Mouse (Mus musculus) layer of hippocampus, adult 11-12 months (tissue): ENCODE data around the gene Clec12b.

Source experiments
- DNase-seq: peaks from one replicate; pipeline ENCODE4 v3.0.0; 2022; ENCODE audit warnings: low spot score

The Clec12b gene

DNA sequence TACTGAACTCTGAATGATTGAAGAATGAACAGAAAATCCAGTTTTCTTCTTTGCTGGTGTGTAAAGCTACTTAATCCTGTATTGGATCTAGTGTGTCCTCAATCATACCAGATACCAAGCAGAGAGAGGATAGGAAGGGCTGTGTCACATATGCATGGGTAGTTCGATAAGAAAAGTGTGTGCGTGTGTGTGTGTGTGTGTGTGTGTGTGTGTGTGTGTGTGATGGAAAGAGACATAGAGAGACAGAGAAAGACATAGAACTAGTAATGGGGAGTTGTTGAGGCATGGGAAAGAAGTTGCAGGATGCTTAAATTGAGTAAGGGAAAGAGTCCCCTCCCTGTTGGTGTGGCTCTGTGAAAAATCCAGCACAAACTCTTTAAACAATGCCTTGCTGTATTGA is at the start of gene Clec12b:
Clec12b (minus strand) TSS at position 101 of the 400 bp plus-strand sequence.
- no peak for DNase-seq

DNA sequence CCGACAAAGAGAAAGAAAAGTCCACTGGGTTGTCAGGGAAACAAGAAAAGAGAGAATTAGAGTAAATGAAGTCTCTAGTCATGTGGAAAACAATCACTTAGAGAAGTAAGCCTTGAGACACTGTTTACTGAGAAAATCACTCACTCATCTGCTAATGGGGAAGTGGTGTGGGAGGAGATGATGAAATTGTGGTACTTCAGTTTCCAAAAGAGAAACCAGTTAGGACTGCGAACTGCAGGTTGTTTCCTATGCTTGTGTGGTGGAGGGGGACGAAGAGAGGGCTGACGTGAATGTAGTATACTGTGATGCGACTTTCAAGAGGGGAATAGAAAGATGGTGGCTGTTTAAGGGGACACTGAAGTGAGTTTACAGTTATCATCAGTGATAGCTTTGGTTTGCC is 48.6 kb upstream of the Clec12b start:
- peak; percentile 17 for DNase-seq

DNA sequence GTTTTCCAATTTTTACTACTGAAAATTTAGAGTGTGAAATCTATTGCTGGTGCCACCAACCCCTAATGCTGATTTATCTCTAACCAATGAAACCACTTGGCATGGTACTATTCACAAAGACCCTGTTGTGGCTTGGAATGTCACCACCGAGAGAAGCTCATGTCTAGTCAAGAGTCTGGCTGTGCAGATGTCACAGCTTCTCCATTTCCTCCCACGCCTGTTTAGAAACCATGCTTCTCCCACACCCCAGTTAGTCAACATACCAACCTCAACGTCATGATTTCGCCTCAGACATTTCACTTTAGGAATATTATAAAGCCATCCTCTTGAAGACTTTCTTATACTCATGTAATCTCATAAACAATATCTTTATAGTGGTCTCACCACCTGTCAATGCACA is 41.6 kb upstream of the Clec12b start:
- DNase-seq, result no peak

DNA sequence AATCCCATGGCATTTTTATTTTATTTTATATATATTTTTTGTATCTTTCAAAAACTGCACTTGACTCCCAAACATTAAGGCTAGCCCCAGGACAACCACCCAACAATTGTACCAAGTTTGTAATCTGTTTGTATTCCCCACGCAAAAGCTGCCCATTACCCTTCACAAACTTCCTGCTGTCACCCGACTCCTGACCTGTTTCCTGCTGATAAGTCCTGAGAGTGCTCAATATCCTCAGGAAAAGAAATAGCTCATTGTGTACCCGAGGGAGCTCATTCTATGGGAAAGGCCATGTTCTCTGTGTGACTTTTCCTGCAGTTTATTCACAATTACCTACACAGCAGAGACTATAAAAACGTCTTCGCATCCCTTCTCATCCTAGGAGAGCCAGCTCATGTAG is 40.1 kb upstream of the Clec12b start:
- DNase-seq, result no peak

DNA sequence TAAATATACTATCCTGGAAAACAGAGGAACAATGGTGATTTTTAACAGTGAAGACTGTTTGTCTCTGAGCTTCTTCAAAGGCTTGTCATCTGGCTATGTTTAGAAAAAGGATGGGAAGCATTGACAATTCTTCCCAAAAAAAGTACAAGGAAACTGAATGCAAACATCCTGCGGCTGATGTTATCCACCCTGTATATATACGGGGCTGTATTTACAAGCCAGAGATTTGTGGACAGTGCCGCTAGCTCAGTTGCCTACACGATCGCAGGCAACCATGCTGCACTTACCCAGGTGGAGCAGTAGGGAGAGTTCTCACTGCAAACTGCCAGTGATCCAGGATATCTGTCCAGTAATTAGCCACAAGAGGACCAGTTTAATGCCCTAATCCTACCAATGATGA is 39.5 kb upstream of the Clec12b start:
- no peak for DNase-seq

- peak; percentile 86 for DNase-seq
Measured at GRCm38 (mm10) chr6:129423734-129424072, 38.0 kb upstream of the Clec12b start.

- DNase-seq, result no peak
Measured at GRCm38 (mm10) chr6:129423040-129423733, 37.5 kb upstream of the Clec12b start.

DNA sequence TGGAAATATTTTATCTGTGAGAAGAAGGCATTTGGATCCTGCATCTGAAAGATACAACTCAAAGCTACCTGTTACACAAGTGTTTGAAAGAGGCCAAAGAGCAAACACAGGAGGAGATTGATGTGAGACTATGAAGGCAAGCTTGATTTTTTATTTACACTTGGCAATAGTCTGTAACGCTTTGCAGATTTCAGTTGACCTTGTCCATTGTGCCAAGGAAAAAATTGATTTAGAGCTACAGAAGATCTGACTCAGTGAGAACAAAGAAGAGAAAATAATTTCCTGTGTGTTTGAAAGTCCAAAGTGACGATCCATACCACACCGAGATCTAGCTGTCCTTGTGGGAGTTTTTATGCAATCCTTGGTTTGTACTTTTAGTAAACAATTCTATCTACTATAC is 36.6 kb upstream of the Clec12b start:
- no peak for DNase-seq

- no peak for DNase-seq
Measured at GRCm38 (mm10) chr6:129414177-129414576, 28.5 kb upstream of the Clec12b start.

DNA sequence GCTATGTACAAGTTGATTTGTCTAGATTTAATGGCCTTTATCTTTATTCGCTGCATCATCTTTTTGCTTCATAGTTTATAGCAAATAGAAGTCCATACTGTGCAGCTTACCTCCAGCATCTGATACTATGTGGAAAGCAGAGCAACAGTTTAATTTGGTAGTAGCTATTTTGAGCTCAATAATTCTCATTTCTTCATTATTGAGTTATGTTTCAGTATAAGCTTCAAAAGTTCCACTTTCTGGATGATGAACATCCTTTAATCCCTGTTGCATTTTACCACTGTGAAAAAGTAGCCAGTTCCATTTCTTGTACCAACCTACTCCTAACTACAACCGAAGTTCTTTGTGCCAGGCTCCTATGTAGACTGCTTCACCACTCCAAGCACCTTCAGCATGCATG is 22.9 kb upstream of the Clec12b start, which contains the start of gene Clec9a:
Clec9a (plus strand) TSS at position 301 of the 400 bp plus-strand sequence.
- no peak for DNase-seq

DNA sequence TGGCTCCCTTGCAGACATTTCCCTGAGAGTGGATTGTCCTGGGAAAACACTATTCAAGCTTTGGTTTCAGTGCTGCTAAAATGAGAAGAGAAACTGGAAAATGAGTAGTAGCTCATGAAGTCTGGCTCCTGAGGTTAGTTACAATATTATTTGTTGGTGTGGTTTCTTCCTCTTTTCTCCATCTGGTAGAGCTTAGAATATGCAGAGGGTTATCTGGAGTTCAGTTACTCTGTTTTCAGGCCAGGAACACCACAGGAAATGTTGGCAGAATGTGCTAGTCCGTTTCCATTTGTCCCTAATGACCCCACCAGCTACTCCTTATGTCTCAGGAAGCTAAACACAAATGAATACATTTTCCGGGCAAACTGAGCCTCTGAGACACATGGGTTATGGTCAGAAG is 21.6 kb upstream of the Clec12b start:
- DNase-seq, result no peak

GRCm38 (mm10) chr6:129405999-129406398 is 20.3 kb upstream of the Clec12b start:
- DNase-seq, result no peak

DNA sequence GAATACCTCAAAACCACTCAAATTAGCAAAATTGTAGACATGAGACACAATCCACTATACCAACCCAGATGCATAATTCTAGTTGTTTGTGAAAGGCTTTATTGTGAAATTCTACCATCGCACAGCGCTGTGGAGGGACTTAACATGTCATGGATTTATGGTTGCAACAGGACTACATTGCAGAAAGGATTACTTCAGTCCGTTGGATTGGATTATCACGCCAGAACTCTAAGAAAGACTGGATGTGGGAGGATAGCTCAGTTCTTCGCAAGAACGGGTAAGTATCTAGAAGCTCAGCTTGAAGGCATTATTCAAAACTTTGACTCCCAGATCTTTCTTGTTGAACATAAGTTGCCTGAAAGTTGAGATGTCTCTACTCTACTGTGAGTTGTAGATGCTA is 17.7 kb upstream of the Clec12b start:
- DNase-seq, result no peak

GRCm38 (mm10) chr6:129402404-129402803 is 16.7 kb upstream of the Clec12b start:
- no peak for DNase-seq

- DNase-seq, result peak; percentile 54
Measured at GRCm38 (mm10) chr6:129399945-129400344, 14.3 kb upstream of the Clec12b start.

GRCm38 (mm10) chr6:129396997-129397396 is 11.3 kb upstream of the Clec12b start, which contains the start of gene Clec1b:
Gene Clec1b (plus strand): TSS chr6:129397297.
- no peak for DNase-seq

- DNase-seq, result no peak
Measured at GRCm38 (mm10) chr6:129393732-129394131, 8.1 kb upstream of the Clec12b start.

DNA sequence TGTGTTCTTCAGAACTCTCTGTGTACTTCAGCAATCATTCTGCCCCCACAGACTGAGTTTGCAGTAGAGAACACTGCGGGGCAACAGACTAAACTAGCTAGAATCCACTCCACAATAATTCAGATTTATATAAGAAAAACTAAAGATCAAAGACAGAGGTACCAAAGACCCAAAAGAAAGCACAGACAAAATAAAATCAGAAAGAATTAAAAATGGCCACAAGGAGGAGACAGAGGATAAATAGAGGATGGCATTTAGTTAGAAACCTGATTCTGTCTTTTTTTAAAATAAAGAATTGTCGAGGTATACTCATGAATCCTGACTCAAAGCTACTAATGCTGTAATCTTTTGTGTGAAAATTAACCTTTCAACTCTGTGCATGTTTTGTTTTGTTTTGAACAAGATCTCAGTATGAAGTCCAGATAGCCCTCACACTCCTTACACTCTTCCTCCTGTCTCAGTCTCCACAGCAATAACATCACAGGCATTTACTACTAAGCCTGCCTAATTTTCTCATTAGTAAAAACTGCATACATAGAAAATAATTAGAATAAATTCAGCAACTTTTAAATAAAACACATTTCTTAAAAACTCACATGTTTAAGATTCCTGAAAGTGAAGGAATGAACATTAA is 7.5 kb upstream of the Clec12b start:
- DNase-seq, result no peak

DNA sequence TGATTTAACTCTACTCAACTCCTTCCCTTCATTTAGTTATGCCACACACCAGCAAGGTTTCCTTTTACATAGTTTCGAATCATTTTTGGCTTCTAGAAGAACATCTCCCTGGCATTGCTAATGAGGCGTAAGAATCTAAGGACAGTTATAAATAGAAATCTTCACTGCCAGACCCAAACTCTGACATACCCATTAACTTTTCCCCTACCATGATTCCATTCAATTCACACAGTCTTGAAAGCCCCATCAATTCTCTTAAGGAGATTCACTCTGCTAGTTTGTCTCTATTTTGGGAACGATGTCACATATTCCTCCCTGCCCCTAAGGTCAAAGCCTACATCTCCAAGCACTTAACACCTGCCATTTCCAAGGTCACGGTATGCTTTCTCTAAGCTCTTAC is 674 bp downstream of the Clec12b start:
- no peak for DNase-seq

DNA sequence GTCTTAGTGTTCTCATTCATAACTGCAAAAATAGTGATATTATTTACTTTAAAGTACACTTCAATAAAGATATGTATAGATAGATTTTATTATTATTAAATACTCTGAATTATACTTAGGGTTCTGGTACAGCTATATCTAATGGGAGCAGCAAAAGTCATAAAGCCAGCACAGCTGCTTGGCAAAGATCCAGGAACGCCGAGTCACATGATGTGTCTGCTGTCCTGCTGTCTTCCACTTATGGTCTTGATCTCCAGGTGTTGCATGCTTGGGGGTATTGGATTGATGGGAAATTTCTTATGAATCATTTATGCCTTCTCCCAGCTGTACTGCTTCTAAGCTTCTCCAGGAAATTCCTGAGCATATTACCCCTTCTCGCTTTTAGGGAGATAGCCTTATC is 2.2 kb downstream of the Clec12b start:
- DNase-seq, result no peak

GRCm38 (mm10) chr6:129381736-129382135 is 3.9 kb downstream of the Clec12b start:
- no peak for DNase-seq

- no peak for DNase-seq
Measured at GRCm38 (mm10) chr6:129380454-129380853, 5.2 kb downstream of the Clec12b start.

- no peak for DNase-seq
Measured at GRCm38 (mm10) chr6:129374937-129375471, 10.7 kb downstream of the Clec12b start.
